Mouse (Mus musculus) spleen, adult 12 weeks (tissue): ENCODE results near the gene Mtrf1l.

ENCODE experiments used
- DNase-seq: peaks from one replicate; pipeline ENCODE4 v3.0.0; 2022; ENCODE audit warnings: low spot score

Mtrf1l gene

DNA sequence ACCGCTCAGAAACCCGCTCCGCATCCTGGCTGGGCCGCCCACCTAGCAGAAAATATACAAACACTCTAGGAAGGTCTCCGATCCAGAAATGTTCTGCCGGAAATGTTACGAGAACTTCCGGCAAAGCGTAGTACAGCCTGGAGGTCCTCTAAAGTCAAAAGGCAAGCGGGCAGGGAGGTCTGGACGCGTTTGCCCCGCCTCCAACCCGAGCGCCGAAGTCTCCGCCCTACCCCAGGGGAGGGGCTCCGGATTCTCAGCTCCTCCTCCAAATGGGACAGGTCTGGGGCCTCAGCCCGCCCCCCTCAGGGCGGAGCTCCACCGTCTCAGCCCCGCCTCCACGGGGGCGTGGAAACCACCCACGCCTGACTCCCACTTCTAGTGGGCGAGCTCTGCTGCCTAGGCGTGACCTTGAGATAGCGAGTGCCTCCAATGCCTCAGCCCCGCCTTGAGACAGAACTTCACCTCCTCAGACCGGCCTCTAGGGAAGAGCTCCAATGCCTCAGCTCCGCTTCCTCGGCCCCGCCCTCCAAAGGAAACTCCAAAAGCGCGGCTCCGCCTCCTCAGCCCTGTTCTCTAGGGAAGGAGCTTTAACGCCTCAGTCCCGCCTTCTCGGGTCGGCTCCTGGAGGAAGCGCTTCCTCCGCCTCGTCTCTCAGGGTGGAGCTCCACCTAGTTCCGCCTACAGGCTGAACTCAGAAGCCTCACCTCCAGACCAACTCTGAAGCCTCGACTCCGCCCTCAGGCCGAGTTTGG is at the start of gene Mtrf1l:
TSS of gene Mtrf1l (minus strand) at position 171 of the 752 bp plus-strand sequence.
- DNase-seq, result peak; percentile 100

GRCm38 (mm10) chr10:5871081-5871480 is 47.4 kb upstream of the Mtrf1l start:
- DNase-seq, result no peak

DNA sequence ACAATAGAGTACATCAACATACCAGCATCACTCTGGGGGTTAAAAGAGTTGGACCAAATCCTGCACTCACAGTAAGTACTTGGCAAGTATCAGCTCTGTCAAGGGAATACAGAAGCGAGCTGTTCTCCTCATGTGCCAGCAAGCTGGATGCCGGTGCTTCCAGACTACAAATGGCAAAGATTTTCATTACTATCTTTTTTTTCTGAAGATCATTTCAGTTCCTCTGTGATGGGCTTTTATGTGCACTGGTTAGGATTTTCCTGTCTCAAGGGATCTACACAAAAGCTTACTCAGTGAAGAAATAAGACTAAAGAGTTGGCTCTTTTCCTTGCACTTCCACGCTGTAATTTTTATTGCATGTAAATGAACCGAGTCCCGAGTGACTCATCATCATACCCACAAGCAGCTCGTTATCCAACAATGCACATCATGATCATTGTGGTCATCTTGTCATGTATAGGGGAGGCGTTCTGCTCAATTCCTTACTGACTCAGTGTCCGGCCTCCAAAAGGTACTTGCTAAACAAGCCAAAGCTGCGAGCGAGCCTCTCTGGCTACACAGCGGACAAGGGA is 44.4 kb upstream of the Mtrf1l start:
- DNase-seq, result no peak

DNA sequence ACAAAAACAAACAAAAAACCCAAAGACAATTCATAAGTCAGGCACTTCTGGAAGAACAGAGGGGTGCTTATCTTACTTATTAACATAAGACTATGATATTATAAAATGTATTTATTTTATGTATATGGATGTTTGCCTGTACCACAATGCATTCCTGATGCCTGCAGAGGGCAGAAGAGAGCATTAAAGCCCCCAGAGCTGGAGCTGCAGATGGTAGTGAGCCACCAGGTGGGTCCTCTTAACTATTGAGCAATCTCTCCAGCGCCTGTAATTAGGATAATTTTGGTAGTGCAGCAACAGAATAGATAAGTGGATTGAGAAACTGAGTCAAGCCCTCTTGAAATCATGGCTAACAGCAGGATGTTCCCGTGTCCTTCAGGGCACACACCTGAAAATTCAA is 42.3 kb upstream of the Mtrf1l start:
- no peak for DNase-seq

- DNase-seq, result no peak
Measured at GRCm38 (mm10) chr10:5862669-5863068, 39.0 kb upstream of the Mtrf1l start.

DNA sequence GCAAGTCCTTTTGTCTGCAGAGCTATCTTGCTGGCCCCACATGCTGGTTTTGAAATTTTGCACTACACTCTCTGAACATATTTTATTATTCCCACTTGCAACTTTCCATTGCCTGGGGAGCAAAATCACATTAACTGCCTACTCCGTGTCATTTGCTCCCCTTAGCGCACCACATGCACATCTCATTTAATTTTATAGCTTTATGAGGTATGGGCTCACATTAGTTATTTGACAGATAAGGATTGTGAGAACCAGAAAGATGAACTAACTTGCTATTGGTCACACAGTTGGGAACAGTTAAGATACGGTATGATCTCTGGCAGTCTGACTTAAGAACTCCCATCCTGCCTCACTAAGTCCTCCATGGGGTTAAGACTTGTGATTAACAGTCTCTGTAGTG is 37.1 kb upstream of the Mtrf1l start:
- no peak for DNase-seq

DNA sequence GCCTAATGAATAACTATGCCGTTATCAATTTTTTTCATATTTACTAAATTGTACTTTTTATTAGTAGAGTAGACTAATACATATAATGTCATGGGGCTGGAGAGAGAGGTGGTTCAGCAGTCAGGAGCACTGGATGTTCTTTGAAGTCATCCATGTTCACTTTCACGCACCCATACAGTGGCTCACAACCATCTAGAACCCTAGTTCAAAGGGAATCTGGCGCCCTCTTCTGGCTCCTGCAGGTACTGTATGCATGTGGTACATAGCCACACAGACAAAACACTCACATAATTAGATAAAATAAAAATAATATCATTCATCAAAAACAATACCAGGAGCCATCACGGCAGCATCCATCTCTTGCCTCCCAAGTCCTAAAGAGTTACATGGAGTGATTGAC is 36.0 kb upstream of the Mtrf1l start:
- DNase-seq, result peak; percentile 5

- DNase-seq, result no peak
Measured at GRCm38 (mm10) chr10:5857996-5858549, 34.4 kb upstream of the Mtrf1l start.

DNA sequence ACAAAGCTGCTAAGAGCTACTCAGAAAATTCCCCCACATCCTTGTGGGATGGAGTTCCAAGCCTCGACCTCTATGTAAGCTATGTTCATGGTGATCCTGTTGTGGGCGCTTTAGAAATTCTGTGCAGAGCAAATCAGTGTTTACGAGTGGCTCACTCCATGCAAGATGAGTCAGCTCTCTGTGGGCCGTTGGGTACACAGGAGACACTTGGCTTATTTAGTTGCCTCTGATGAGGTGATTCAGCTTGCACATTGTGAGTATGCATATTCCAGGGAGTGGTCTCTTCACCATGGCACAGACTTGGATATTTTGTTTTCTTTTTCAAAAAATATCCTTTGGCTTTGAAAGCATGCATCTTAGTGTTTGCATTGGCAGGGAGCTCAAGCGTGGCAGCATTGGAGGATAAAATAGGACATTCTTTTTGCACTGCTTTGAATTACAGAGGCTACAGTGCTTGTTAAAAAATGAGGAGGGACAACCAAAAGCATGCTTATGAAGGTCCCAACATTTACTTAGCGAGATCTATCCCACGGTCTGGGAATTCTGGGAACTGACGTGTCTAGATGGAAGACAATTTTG is 29.7 kb upstream of the Mtrf1l start:
- no peak for DNase-seq

- DNase-seq, result no peak
Measured at GRCm38 (mm10) chr10:5846939-5847338, 23.2 kb upstream of the Mtrf1l start.

GRCm38 (mm10) chr10:5841369-5841768 is 17.7 kb upstream of the Mtrf1l start:
- DNase-seq, result peak; percentile 43

DNA sequence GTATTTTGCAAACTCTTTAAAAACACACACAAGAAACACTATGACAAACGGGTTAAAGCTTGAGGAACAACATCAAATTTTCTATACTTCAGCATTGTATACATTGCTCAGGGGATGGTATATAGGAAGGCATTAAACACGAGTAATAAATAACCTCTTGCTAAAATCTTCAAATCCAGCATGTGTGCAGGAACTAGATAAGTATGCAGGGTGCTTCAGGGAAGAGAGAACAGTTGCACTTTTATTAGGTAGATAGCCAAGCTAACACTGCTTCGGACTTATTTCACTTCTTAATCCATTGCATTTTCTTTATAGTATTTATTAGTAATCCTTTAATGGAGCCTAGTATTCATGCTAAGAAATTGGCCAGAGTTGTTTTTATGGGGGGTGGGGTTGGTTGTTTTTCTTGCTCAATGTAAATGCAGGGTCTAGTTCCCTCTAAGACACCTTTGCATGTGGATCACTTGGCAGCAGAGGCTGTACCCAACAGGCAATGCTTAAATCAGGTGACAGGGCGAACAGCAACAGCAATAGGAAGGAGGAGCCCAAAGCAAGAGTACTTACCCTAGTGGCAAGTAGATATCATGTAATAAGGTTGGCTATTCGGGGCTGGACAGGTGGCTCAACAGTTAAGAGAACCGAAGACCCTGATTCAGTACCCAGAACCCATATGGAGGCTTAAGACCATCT is 2.8 kb upstream of the Mtrf1l start:
- DNase-seq, result no peak

- peak; percentile 37 for DNase-seq
Measured at GRCm38 (mm10) chr10:5824779-5825178, 1.1 kb upstream of the Mtrf1l start.

- no peak for DNase-seq
Measured at GRCm38 (mm10) chr10:5823291-5823739, 395 bp downstream of the Mtrf1l start.

DNA sequence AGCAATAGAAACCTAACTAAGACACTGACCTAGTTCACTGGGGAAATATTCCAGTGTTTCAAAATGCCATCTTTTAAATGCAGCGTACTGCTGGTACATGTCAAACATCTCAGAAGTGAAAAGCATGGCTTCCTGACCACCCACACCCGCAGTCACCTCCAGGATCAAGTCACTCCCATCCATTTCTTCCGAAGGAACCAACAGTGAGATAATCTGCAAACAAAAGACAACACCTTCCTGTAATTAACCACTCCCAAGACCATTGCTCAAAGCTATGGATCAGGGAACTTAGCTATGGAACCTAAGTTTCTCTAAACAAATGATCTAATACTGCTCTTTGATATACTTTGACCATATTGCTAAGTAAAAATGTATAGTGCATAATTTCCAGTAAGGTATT is 4.9 kb downstream of the Mtrf1l start:
- no peak for DNase-seq

- DNase-seq, result no peak
Measured at GRCm38 (mm10) chr10:5815968-5816367, 7.7 kb downstream of the Mtrf1l start.

DNA sequence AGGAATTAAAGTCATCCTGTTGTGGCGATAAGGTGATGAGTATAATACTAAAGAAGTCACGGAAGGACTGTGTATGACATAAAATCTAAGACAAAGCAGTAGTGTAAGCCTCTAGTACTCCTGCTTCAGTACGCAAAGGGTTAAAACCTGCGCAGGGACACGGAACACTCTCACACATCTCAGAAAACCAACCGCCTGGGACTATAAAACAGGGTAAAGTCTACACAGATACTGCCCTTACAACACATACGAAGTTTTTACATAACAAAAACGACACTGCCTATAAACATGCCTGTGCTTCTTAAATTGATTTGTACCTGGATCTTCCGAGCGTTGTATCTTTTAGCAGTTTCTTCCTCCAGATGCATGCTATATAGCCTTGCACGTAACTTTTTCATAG is 10.0 kb downstream of the Mtrf1l start:
- DNase-seq, result no peak

DNA sequence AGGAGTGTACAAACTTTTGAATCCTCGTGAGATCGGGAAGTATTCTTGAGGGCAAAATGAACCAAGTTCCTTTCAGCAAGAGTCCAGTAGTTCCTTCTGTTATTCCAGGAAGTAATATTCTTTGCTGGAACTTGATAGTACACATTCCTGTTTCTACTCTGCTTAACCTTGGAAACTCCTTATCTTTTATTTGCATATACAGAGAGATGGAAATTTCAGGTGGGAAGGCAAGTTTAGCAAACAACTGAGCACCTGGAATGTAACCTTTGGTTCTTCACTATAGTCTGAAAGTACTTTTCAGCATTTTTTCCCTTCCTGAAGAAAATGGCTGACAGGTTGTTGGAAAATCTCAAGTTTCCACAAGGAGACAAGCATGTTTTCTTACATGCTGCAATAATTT is 16.0 kb downstream of the Mtrf1l start:
- DNase-seq, result no peak

DNA sequence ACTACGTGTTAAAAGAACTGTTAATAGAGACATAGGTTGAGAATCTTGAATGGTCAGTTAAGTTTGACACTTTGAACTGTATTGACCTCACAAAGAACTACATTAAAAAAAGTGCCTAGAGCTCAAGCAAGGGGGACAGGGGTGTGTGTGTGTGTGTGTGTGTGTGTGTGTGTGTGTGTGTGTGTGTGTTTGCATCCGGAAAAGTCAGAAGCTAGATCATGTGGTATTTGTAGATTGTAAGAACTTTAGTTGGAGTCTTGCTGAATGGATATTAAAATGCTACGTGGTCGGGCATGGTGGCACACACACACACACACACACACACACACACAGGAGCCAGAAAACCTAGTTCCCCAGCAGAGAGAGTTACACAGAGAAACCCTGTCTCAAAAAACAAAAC is 16.7 kb downstream of the Mtrf1l start:
- DNase-seq, result no peak

DNA sequence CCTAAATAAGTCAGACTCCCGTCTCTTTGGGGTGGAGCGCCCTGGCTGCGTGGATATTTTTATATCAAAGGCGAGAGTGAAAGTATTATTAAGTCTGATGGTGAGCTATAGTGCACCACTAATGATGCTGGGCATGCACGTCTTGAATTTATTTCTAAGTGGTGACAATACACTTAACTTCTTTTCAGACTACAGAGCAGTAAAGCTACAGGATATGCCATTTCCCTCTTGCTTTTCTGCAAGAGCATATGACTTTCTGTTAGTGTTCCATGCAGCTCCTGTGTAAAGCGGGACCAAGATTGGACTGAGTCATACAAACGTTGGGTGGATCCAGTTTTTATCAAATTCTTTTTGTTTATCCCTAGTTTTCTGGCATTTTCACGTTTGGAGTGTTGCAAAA is 17.3 kb downstream of the Mtrf1l start:
- DNase-seq, result peak; percentile 22

GRCm38 (mm10) chr10:5805731-5806307 is 17.9 kb downstream of the Mtrf1l start:
- DNase-seq, result peak; percentile 94

DNA sequence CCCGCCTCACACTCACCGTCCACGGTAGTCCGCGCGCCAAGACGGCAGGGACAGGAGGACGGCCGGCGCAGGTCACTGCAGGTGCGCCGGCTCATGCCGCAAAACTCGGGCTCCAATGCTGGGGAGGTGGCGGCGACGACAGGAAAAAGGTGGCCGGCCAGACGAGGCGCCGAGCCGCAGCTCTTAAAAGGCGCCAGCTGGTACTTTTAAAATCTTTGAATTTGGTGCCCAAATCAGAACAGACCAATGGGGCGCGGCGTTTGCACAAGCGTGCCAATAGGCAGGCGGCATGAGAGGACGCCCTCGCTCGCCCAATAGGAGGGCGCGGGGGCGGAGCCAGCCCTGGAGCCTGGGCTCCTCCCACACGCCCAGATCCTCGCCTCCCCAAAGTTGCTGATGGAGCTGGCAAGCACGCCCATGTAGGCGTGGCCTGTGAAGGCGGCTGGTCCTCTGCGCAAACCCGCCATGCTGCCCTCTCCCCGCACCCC is 18.4 kb downstream of the Mtrf1l start, which contains the start of gene Fbxo5:
TSS of gene Fbxo5 (minus strand) at position 358 of the 488 bp plus-strand sequence.
- peak; percentile 97 for DNase-seq
